Mouse (Mus musculus): Measurements from ENCODE around the gene Cela2a. TPM values are rescaled to one million over a fixed set of nuclear protein-coding genes. Genes with fewer than 3 reads are reported as not detected.

Gene Cela2a
- total and polyA plus RNA-seq, 3 experiments: 0.30 to 2.6 (median 0.43) TPM

DNA sequence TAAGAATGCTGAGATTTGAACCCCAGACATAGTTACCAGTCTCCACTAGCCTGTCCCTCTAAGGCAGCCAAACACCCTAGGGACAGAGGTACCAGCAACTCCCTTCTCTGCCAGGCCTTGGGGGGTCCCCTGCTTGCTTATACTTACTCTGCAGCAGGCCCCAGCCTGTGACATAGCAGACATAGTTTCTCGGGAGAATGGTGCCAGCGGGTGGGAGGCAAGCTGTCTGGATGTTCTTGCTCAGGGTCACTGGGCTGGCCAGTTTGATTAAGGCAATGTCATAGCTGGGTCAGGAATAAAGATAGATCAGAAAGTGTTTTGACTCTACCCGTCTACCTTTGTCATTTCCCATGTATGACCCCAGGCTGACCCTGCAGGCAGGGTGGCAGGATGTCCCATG, 4.8 kb downstream of the Cela2a start:
- peaks cover 0 to 7% of the 10 kb centered on the region in 2 experiments for H3K36me3 ChIP-seq (replicated peaks in 1 of 2; ENCODE audit: control insufficient read depth in 1 of 2, insufficient read depth in 1 of 2, low read length in 1 of 2)
- no peak overlapping the region for H3K4me3 ChIP-seq (replicated peaks in 1 of 3; ENCODE audit: low read depth in 2 of 3, low read length in 2 of 3, poor library complexity in 1 of 3)
- H3K79me2 ChIP-seq (replicated peaks; ENCODE audit: control insufficient read depth, extremely low read depth, insufficient read depth, poor library complexity, severe bottlenecking): no peaks in the 10 kb centered on the region
- H3K9ac ChIP-seq (ENCODE audit: insufficient read depth, low read depth): no peak overlapping the region
- H3K9me3 ChIP-seq (replicated peaks; ENCODE audit: low read length): no peaks in the 10 kb centered on the region
- H3K27me3 ChIP-seq (replicated peaks): no peaks in the 10 kb centered on the region
- in situ Hi-C loops (cut with MboI; ENCODE audit: low pct_ligation_motif_present, low pct_unique_long_range_greater_than_20kb, low sequenced_read_pairs) (no loop called here), dilution Hi-C loops (cut with MboI; ENCODE audit: extremely low pct_ligation_motif_present, extremely low pct_unique_long_range_greater_than_20kb, low sequenced_read_pairs) (no loop called here)
- no peak overlapping the region for H3K27ac ChIP-seq (ENCODE audit: insufficient read depth, low read depth)
- no peak for DNase-seq (ENCODE audit: extremely low read depth)
- no peak overlapping the region for H3K4me2 ChIP-seq (ENCODE audit: insufficient read depth, low read depth, poor library complexity, severe bottlenecking)
- no peak for TF ChIP-seq E2F4 (IDR thresholded peaks at IDR 0.05; ENCODE audit: insufficient replicate concordance, low read depth, low read length)
- no peak for TF ChIP-seq ZKSCAN1 (IDR thresholded peaks at IDR 0.05; ENCODE audit: borderline replicate concordance, low read depth, low read length)
- TF ChIP-seq POLR2AphosphoS2 (IDR thresholded peaks at IDR 0.05; ENCODE audit: low read depth, low read length): no peak
- no peak for TF ChIP-seq JUND (conservative IDR thresholded peaks at IDR 0.05; ENCODE audit: low read depth, low read length)
- peaks cover 0 to 3% of the 10 kb centered on the region in 2 experiments; a peak in 1 of 4 replicates for H3K4me1 ChIP-seq (ENCODE audit: control insufficient read depth in 1 of 2, insufficient read depth in 2 of 2)

DNA sequence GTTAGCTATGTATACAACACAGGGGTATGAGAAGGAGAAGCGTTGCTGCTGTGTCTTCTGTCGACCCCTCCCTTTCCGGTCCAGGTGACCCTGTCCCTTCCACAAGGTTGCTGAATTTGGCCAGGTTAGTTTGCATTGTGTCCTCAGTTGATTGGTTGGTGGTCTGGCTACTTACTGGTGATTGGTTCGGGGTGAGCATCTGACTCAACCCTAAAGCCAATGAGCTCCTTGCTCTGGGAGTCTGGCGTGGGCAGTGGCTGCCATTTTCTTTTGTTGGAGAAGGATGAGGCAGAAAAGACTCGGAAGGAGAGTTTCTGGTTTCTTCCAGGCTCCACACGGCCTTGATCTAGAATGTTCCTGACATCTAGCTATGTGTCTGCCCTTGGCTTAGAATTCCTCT, 6.6 kb downstream of the Cela2a start:
- in situ Hi-C loops (cut with MboI; ENCODE audit: low pct_ligation_motif_present, low pct_unique_long_range_greater_than_20kb, low sequenced_read_pairs): no loop called here

DNA sequence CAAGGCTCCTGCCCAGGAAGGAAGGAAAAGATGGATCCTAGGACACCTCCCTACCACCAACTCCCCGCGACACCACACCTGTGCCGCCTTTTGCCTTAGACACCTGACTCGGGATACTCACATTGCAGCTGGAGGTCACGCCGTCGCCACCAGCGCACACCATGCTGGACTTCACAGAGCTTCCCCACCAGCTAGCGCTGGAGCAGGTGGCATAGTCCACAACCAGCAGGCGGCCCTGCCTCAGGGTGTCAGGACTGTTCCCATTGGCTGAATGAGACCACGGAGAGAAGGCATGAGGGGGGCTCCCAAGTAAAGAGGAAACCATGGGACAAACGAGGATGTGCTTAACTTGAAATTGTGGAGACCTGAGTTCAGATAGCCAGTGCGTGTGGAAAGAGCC, 7.1 kb downstream of the Cela2a start:
- DNase-seq (ENCODE audit: extremely low read depth): no peak
- no peak overlapping the region for H3K9ac ChIP-seq (ENCODE audit: insufficient read depth, low read depth)
- no peak overlapping the region for H3K4me2 ChIP-seq (ENCODE audit: insufficient read depth, low read depth, poor library complexity, severe bottlenecking)
- H3K4me1 ChIP-seq (ENCODE audit: control insufficient read depth in 1 of 2, insufficient read depth in 2 of 2): peaks cover 0 to 3% of the 10 kb centered on the region in 2 experiments; a peak in 1 of 4 replicates
- dilution Hi-C loops (cut with MboI; ENCODE audit: extremely low pct_ligation_motif_present, extremely low pct_unique_long_range_greater_than_20kb, low sequenced_read_pairs) (no loop called here), in situ Hi-C loops (cut with MboI; ENCODE audit: low pct_ligation_motif_present, low pct_unique_long_range_greater_than_20kb, low sequenced_read_pairs) (no loop called here)
- H3K79me2 ChIP-seq (replicated peaks; ENCODE audit: control insufficient read depth, extremely low read depth, insufficient read depth, poor library complexity, severe bottlenecking): no peaks in the 10 kb centered on the region
- H3K4me3 ChIP-seq (replicated peaks in 1 of 3; ENCODE audit: low read depth in 2 of 3, low read length in 2 of 3, poor library complexity in 1 of 3): no peak overlapping the region
- H3K27ac ChIP-seq (ENCODE audit: insufficient read depth, low read depth): no peak overlapping the region
- TF ChIP-seq GABPA (IDR thresholded peaks at IDR 0.05; ENCODE audit: insufficient replicate concordance, low read depth, low read length): no peak
- TF ChIP-seq MYC (IDR thresholded peaks at IDR 0.05; ENCODE audit: low read depth, low read length): no peak
- no peaks in the 10 kb centered on the region for H3K9me3 ChIP-seq (replicated peaks; ENCODE audit: low read length)
- H3K27me3 ChIP-seq (replicated peaks): no peaks in the 10 kb centered on the region
- H3K36me3 ChIP-seq (replicated peaks in 1 of 2; ENCODE audit: control insufficient read depth in 1 of 2, insufficient read depth in 1 of 2, low read length in 1 of 2): peaks cover 4 to 21% of the 10 kb centered on the region in 2 experiments

More for the DNA sequence above, 6.6 kb downstream of the Cela2a start:
- dilution Hi-C loops (cut with MboI; ENCODE audit: extremely low pct_ligation_motif_present, extremely low pct_unique_long_range_greater_than_20kb, low sequenced_read_pairs): no loop called here
- no peak overlapping the region for H3K27ac ChIP-seq (ENCODE audit: insufficient read depth, low read depth)
- H3K36me3 ChIP-seq (replicated peaks in 1 of 2; ENCODE audit: control insufficient read depth in 1 of 2, insufficient read depth in 1 of 2, low read length in 1 of 2): peaks cover 4 to 18% of the 10 kb centered on the region in 2 experiments
- DNase-seq (ENCODE audit: extremely low read depth): no peak
- no peaks in the 10 kb centered on the region for H3K27me3 ChIP-seq (replicated peaks)
- no peak overlapping the region for H3K9ac ChIP-seq (ENCODE audit: insufficient read depth, low read depth)
- no peak overlapping the region for H3K4me3 ChIP-seq (replicated peaks in 1 of 3; ENCODE audit: low read depth in 2 of 3, low read length in 2 of 3, poor library complexity in 1 of 3)
- H3K9me3 ChIP-seq (replicated peaks; ENCODE audit: low read length): no peaks in the 10 kb centered on the region
- H3K79me2 ChIP-seq (replicated peaks; ENCODE audit: control insufficient read depth, extremely low read depth, insufficient read depth, poor library complexity, severe bottlenecking): no peaks in the 10 kb centered on the region
- H3K4me2 ChIP-seq (ENCODE audit: insufficient read depth, low read depth, poor library complexity, severe bottlenecking): no peak overlapping the region
- peaks cover 0 to 3% of the 10 kb centered on the region in 2 experiments; a peak in 1 of 4 replicates for H3K4me1 ChIP-seq (ENCODE audit: control insufficient read depth in 1 of 2, insufficient read depth in 2 of 2)
- TF ChIP-seq IRF4 (IDR thresholded peaks at IDR 0.05; ENCODE audit: low read depth, low read length) (no peak), JUND (conservative IDR thresholded peaks at IDR 0.05; ENCODE audit: low read depth, low read length) (no peak)
